Mouse (Mus musculus) cerebellum, adult 11-12 months (tissue): ENCODE measurements around the gene Xrcc4.

Experiments used
- DNase-seq: peaks from one replicate; pipeline ENCODE4 v3.0.0; 2022

The Xrcc4 gene

DNA sequence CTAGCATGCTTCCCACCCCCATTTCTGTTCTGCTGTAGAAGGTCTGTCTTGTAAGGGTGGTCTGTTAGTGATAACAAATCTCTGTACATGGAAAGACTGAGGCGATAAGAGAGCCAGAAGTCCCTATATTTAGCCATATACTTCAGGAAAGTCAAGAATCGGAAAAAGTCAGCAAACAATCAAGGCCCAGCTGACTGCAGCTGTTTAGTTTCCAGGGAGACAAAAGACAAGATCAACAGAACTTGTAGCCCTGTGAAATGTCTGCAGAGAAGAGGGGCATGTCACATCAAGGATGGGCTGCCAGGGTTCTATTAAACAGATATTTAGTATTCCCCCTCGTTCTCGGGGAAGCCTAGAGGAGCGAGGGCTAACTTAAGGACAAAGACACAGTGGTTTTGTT lies 354.3 kb downstream of the Xrcc4 start:
- DNase-seq: no peak

DNA sequence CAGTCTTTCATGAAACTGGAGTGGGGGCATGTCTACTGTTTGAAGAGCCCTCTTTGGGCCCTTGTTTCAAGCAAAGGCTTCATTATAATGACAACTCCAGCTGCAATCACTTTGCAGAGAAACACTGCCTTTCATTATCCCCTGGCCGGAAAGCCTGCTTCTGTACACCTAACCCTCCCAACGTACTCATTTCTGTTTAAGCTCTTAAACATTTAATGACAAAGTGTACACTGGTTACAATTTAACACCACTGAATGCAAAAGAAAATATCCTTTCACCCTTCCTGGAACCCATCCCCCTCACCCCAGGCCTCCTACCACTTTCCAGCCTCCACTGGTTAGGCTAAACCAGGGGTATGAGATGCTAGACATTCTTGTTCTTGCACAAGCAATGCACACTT lies 362.9 kb downstream of the Xrcc4 start:
- DNase-seq: no peak
